Mouse (Mus musculus) forebrain, embryonic 11.5 days (tissue): ENCODE data around the gene Nop58. TPM values are rescaled to one million over a fixed set of nuclear protein-coding genes. Genes with fewer than 3 reads are reported as not detected.
"Not testable (repeated sequence)": the region's sequence is repeated elsewhere in the genome, so short reads cannot be mapped to it uniquely, and the experiment has no call there.

Source experiments
- ATAC-seq: fragments of 200-750 bp; cut with Nextera tagmentation; replicated peaks from 2 replicates; pipeline ENCODE4 v1.8.0; 2017; ENCODE audit warnings: moderate TSS enrichment; ENCODE audit not compliant: low FRiP score
- DNase-seq: peaks from one replicate; pipeline ENCODE4 v3.0.0-alpha.2; 2017; ENCODE audit warnings: low spot score
- H3K27ac ChIP-seq: fragments of 300-500 bp; sonication (generic); 2 replicates; pipeline ENCODE4 v1.5.1; 2014; ENCODE audit warnings: low read depth, low read length
- H3K27me3 ChIP-seq: fragments of 300-500 bp; sonication (generic); 2 replicates; pipeline ENCODE4 v1.6.1; 2014; ENCODE audit warnings: mild to moderate bottlenecking, low read length, mixed read lengths; ENCODE audit not compliant: control insufficient read depth, insufficient read depth
- H3K36me3 ChIP-seq: fragments of 300-500 bp; sonication (generic); 2 replicates; pipeline ENCODE4 v1.6.1; 2014; ENCODE audit warnings: mild to moderate bottlenecking, low read length, moderate library complexity, mixed read lengths; ENCODE audit not compliant: control insufficient read depth, insufficient read depth
- H3K4me1 ChIP-seq: fragments of 300-500 bp; sonication (generic); replicated peaks from 2 replicates; pipeline ENCODE4 v1.6.1; 2014; ENCODE audit warnings: low read length, mixed read lengths; ENCODE audit not compliant: control insufficient read depth, insufficient read depth
- H3K4me2 ChIP-seq: fragments of 300-500 bp; sonication (generic); 2 replicates; pipeline ENCODE4 v1.6.1; 2014; ENCODE audit warnings: low read depth, mild to moderate bottlenecking, low read length, moderate library complexity, mixed read lengths; ENCODE audit not compliant: severe bottlenecking
- H3K4me3 ChIP-seq: fragments of 300-500 bp; sonication (generic); 2 replicates; pipeline ENCODE4 v1.5.1; 2014; ENCODE audit warnings: low read depth, low read length
- H3K9ac ChIP-seq: fragments of 300-500 bp; sonication (generic); 2 replicates; pipeline ENCODE4 v1.6.1; 2014; ENCODE audit warnings: low read length
- H3K9me3 ChIP-seq: fragments of 300-500 bp; sonication (generic); 2 replicates; pipeline ENCODE4 v1.6.1; 2016; ENCODE audit warnings: low read length, mixed read lengths; ENCODE audit not compliant: control insufficient read depth
- WGBS: fragments of 180-500 bp; shearing (Covaris S2); extraction: QIAGEN DNeasy Blood & Tissue Kit; methylation state at CpG from one replicate; pipeline ENCODE4 v1.1.7; 2014; 5-methylcytosine and 5-hydroxymethylcytosine counted together
- polyA plus RNA-seq: library from polyadenylated mRNA; unstranded; fragments of >200 nt; fragmentation: Nextera tagmentation; extraction: Ambion mirVana; gene quantifications from 2 replicates; pipeline ENCODE4 v1.2.1, GENCODE M21; 2014

Gene Nop58
- polyA plus RNA-seq, result 283 and 311 TPM in 2 replicates

GRCm38 (mm10) chr1:59684819-59685755 lies at the start of gene Nop58:
Gene Nop58, plus strand, starts transcription at chr1:59684971.
- H3K4me3 ChIP-seq, result peak within 1 kb of the TSS; percentile 83
- H3K36me3 ChIP-seq, result no peaks in the 10 kb centered on the region; the same call in 1 of the 2 replicates
- peak within 1 kb of the TSS; percentile 90 for H3K4me2 ChIP-seq
- DNase-seq (peak; percentile 88), ATAC-seq (peak; percentile 98)
- peak within 1 kb of the TSS; percentile 88 for H3K9ac ChIP-seq
- peaks cover 7% of the 10 kb centered on the region; the same call in 1 of the 2 replicates for H3K4me1 ChIP-seq
- peak within 1 kb of the TSS; percentile 66 for H3K27ac ChIP-seq
- H3K27me3 ChIP-seq, result no peaks in the 10 kb centered on the region; the same call in 1 of the 2 replicates
- under 1% methylated on average over 49 of the region's 49 CpGs for whole genome bisulfite sequencing
- no peaks in the 10 kb centered on the region for H3K9me3 ChIP-seq

- Histone ChIP-seq H3K36me3 (no peaks in the 10 kb centered on the region), H3K4me1 (no peaks in the 10 kb centered on the region), H3K27me3 (no peaks in the 10 kb centered on the region), H3K9ac (no peak overlapping the region), H3K4me3 (no peak overlapping the region), H3K27ac (no peak overlapping the region), H3K4me2 (no peak overlapping the region), H3K9me3 (no peaks in the 10 kb centered on the region)
- no peak for ATAC-seq
- WGBS, result 79% methylated on average over 1 of the region's 1 CpGs
- no peak for DNase-seq
Measured at GRCm38 (mm10) chr1:59636349-59636748, 48.4 kb upstream of the Nop58 start.

- Histone ChIP-seq H3K36me3 (no peaks in the 10 kb centered on the region; the same call in 1 of the 2 replicates), H3K4me1 (no peaks in the 10 kb centered on the region), H3K4me2 (no peak overlapping the region), H3K27me3 (no peaks in the 10 kb centered on the region), H3K27ac (no peak overlapping the region), H3K9me3 (no peaks in the 10 kb centered on the region), H3K4me3 (no peak overlapping the region), H3K9ac (no peak overlapping the region)
- no peak for ATAC-seq
- no peak for DNase-seq
- WGBS, result 92% methylated on average over 3 of the region's 3 CpGs
Measured at GRCm38 (mm10) chr1:59638371-59638770, 46.4 kb upstream of the Nop58 start.

GRCm38 (mm10) chr1:59642488-59642887 lies 42.3 kb upstream of the Nop58 start:
- Histone ChIP-seq H3K36me3 (no peaks in the 10 kb centered on the region; the same call in 1 of the 2 replicates), H3K9ac (no peak overlapping the region), H3K9me3 (no peaks in the 10 kb centered on the region), H3K4me2 (no peak overlapping the region), H3K4me1 (no peaks in the 10 kb centered on the region), H3K27me3 (no peaks in the 10 kb centered on the region), H3K27ac (no peak overlapping the region), H3K4me3 (no peak overlapping the region)
- DNase-seq, result no peak
- ATAC-seq, result no peak
- 98% methylated on average over 1 of the region's 1 CpGs for WGBS

GRCm38 (mm10) chr1:59646502-59646901 lies 38.3 kb upstream of the Nop58 start:
- 93% methylated on average over 2 of the region's 2 CpGs for WGBS
- not testable (repeated sequence) for ATAC-seq, H3K27ac ChIP-seq, H3K4me2 ChIP-seq, H3K9ac ChIP-seq, H3K36me3 ChIP-seq, H3K27me3 ChIP-seq, H3K4me3 ChIP-seq, H3K9me3 ChIP-seq, DNase-seq, H3K4me1 ChIP-seq

- WGBS, result 94% methylated on average over 3 of the region's 3 CpGs
- ATAC-seq, result no peak
Measured at GRCm38 (mm10) chr1:59651201-59651819, 33.5 kb upstream of the Nop58 start.

GRCm38 (mm10) chr1:59653243-59653911 lies 31.4 kb upstream of the Nop58 start:
- Histone ChIP-seq H3K27me3 (no peaks in the 10 kb centered on the region), H3K9ac (no peak overlapping the region), H3K36me3 (no peaks in the 10 kb centered on the region; the same call in 1 of the 2 replicates), H3K27ac (no peak overlapping the region), H3K4me3 (no peak overlapping the region), H3K9me3 (no peaks in the 10 kb centered on the region), H3K4me2 (no peak overlapping the region), H3K4me1 (no peaks in the 10 kb centered on the region)
- no peak for ATAC-seq
- 94% methylated on average over 3 of the region's 3 CpGs for WGBS
- DNase-seq, result no peak

More at GRCm38 (mm10) chr1:59651201-59651819, 33.5 kb upstream of the Nop58 start:
- H3K9me3 ChIP-seq, result no peaks in the 10 kb centered on the region
- no peak overlapping the region for H3K4me2 ChIP-seq
- no peaks in the 10 kb centered on the region; the same call in 1 of the 2 replicates for H3K36me3 ChIP-seq
- no peak for DNase-seq
- no peaks in the 10 kb centered on the region for H3K4me1 ChIP-seq
- H3K4me3 ChIP-seq, result no peak overlapping the region
- H3K9ac ChIP-seq, result no peak overlapping the region
- no peak overlapping the region for H3K27ac ChIP-seq
- H3K27me3 ChIP-seq, result no peaks in the 10 kb centered on the region
